Mouse (Mus musculus): ENCODE measurements at regions not wholly inside any gene's neighbourhood (a gene's known extent, or its start where the extent isn't known, plus 50 kb on each side); places are given as distances from the start of the nearest gene placed in this dataset.

DNA sequence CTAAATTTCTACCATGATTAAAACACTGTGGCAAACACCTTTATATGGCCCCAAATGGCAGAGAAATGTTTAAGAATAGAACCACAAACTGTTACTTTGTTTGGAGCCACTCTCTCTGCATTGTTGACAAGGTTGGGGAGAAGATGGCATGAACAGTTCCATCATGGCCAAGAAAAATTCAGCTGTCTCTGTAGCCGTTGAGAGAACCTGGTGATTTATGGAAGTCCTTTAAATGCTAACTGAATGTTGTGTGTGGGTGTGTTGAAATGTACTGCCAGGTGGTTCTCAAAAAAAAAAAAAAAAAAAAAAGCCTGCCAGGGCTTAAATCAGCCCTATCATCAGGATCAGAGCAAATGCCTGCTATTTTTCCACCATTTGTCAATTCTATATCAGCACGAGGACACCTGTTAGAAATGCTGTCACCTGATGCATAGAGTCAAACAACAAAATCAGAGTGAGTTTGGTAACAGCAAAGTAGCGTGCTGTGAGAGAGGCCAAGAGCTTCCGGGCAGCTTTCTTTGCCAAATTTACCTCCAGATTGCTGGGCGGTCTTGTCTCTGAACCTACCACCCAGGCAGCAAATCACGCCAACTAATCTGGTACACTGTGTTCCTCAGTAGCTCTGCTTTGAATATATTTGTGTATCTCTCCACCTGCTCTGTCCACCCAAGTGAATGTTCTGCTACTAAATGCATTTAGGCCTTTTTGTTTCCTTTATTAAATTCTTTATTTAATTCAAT is 536.5 kb downstream of the Btbd3 start:
- no peak overlapping the region for H3K27ac ChIP-seq (ENCODE audit: low read depth, low read length)
- no peaks in the 10 kb centered on the region for H3K36me3 ChIP-seq (ENCODE audit: control insufficient read depth, insufficient read depth, low read length)
- ATAC-seq (ENCODE audit: low FRiP score, low TSS enrichment), result no peak
- no peak overlapping the region for H3K4me3 ChIP-seq (ENCODE audit: low read length)
- no peaks in the 10 kb centered on the region for H3K4me1 ChIP-seq (ENCODE audit: control insufficient read depth, insufficient read depth, low read length)
- 73% methylated on average over 6 of the region's 6 CpGs for WGBS
- no peak overlapping the region for H3K9ac ChIP-seq (ENCODE audit: low read depth, low read length)
- H3K9me3 ChIP-seq (ENCODE audit: control insufficient read depth, low read length), result no peaks in the 10 kb centered on the region
- no peak overlapping the region for H3K4me2 ChIP-seq (replicated peaks; ENCODE audit: low read depth, low read length)
- no peaks in the 10 kb centered on the region for H3K27me3 ChIP-seq (ENCODE audit: control insufficient read depth, insufficient read depth, low read length)

DNA sequence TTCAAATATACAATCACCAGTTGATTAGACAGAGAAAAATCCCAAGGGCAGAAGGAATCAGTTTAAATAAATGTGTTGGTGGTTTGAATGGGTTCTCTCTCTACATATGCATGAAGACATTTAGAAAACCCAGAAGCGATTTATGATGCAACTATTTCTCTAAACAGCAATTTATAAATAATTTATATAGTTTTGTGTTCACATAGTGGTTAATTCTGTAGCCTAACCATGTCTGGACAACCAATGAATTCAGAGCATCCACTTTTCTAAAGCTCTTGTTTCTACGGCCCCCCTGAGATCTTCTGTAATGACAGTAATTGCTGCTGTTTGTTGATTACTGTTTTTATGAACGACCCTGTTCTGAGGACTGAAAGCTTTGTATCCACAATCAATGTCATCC is 549.8 kb downstream of the Btbd3 start:
- H3K9ac ChIP-seq (ENCODE audit: low read depth, low read length), result no peak overlapping the region
- no peaks in the 10 kb centered on the region for H3K4me1 ChIP-seq (ENCODE audit: control insufficient read depth, insufficient read depth, low read length)
- no peak overlapping the region for H3K4me3 ChIP-seq (ENCODE audit: low read length)
- no peaks in the 10 kb centered on the region for H3K27me3 ChIP-seq (ENCODE audit: control insufficient read depth, insufficient read depth, low read length)
- H3K9me3 ChIP-seq (ENCODE audit: control insufficient read depth, low read length), result no peaks in the 10 kb centered on the region
- no peak overlapping the region for H3K4me2 ChIP-seq (replicated peaks; ENCODE audit: low read depth, low read length)
- H3K36me3 ChIP-seq (ENCODE audit: control insufficient read depth, insufficient read depth, low read length), result no peaks in the 10 kb centered on the region
- 78% methylated on average over 3 of the region's 3 CpGs for WGBS
- H3K27ac ChIP-seq (ENCODE audit: low read depth, low read length), result no peak overlapping the region
- no peak for ATAC-seq (ENCODE audit: low FRiP score, low TSS enrichment)

DNA sequence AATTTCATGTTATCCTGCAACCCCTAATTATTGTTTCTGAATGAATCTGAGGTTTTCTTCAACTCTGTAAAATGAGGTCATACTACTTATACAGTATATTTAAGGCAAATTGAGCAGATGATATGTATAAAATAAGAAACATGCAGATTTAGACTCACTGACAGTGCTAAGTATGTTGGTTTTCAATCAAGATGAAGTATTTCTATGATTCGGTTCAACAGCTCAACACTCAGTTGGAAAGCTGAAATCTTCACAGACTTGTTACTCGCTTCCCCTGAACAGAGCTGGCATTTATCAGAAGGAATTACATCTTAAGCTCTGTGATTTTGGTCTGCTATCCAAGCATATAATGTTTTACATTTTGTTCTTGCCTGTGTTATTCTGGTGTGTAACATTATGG is 553.4 kb downstream of the Btbd3 start:
- Histone ChIP-seq H3K9me3 (ENCODE audit: control insufficient read depth, low read length) (no peaks in the 10 kb centered on the region), H3K4me3 (ENCODE audit: low read length) (no peak overlapping the region), H3K4me2 (replicated peaks; ENCODE audit: low read depth, low read length) (no peak overlapping the region), H3K36me3 (ENCODE audit: control insufficient read depth, insufficient read depth, low read length) (no peaks in the 10 kb centered on the region), H3K27ac (ENCODE audit: low read depth, low read length) (no peak overlapping the region), H3K4me1 (ENCODE audit: control insufficient read depth, insufficient read depth, low read length) (no peaks in the 10 kb centered on the region), H3K27me3 (ENCODE audit: control insufficient read depth, insufficient read depth, low read length) (no peaks in the 10 kb centered on the region), H3K9ac (ENCODE audit: low read depth, low read length) (no peak overlapping the region)
- whole genome bisulfite sequencing, result 94% methylated on average over 2 of the region's 2 CpGs
- no peak for ATAC-seq (ENCODE audit: low FRiP score, low TSS enrichment)

DNA sequence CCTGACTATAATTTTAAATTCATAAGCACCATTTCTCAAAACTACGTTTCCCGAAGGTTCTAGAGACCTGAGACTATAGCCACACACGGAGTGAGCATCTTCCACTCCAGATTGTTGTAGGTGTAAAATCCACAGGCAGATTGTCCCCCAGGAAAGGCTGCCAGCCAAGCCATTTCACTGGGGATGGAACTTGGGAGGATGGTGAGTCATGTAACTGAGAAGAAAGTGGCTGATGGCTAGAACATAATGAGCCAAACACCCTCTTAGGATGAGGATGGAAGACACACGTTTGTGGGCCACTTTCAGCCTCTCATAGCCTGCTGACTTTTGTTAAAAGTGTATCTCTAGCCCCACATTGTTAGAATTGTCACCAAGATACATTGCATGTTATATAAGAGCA is 564.1 kb downstream of the Btbd3 start:
- Histone ChIP-seq H3K36me3 (ENCODE audit: control insufficient read depth, insufficient read depth, low read length) (no peaks in the 10 kb centered on the region), H3K27ac (ENCODE audit: low read depth, low read length) (no peak overlapping the region), H3K27me3 (ENCODE audit: control insufficient read depth, insufficient read depth, low read length) (no peaks in the 10 kb centered on the region), H3K4me2 (replicated peaks; ENCODE audit: low read depth, low read length) (no peak overlapping the region), H3K4me3 (ENCODE audit: low read length) (no peak overlapping the region), H3K9ac (ENCODE audit: low read depth, low read length) (no peak overlapping the region), H3K9me3 (ENCODE audit: control insufficient read depth, low read length) (no peaks in the 10 kb centered on the region), H3K4me1 (ENCODE audit: control insufficient read depth, insufficient read depth, low read length) (no peaks in the 10 kb centered on the region)
- 81% methylated on average over 4 of the region's 4 CpGs for WGBS
- no peak for ATAC-seq (ENCODE audit: low FRiP score, low TSS enrichment)

DNA sequence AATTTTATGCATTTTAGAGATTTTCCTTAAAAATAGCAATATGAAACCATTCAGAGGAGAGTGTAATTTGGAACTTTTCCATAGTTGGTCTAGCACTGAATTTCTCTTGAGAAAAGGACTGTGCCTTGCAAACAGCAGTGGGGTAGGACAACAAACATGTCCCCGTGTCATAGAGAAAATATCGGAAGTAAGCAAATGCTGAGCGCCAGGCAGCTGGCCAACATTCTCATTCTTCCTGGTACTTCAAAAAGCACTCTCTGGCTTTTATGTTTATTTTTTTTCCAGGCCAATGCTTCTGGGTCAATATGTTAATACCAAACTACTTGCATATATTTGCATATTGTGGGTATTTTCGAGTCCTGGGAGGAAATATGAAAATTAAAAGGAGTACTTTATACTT is 568.5 kb downstream of the Btbd3 start:
- no peak overlapping the region for H3K27ac ChIP-seq (ENCODE audit: low read depth, low read length)
- no peak overlapping the region for H3K4me2 ChIP-seq (replicated peaks; ENCODE audit: low read depth, low read length)
- H3K9me3 ChIP-seq (ENCODE audit: control insufficient read depth, low read length), result no peaks in the 10 kb centered on the region
- H3K9ac ChIP-seq (ENCODE audit: low read depth, low read length), result no peak overlapping the region
- H3K4me3 ChIP-seq (ENCODE audit: low read length), result no peak overlapping the region
- no peaks in the 10 kb centered on the region for H3K27me3 ChIP-seq (ENCODE audit: control insufficient read depth, insufficient read depth, low read length)
- no peaks in the 10 kb centered on the region for H3K4me1 ChIP-seq (ENCODE audit: control insufficient read depth, insufficient read depth, low read length)
- H3K36me3 ChIP-seq (ENCODE audit: control insufficient read depth, insufficient read depth, low read length), result no peaks in the 10 kb centered on the region
- 88% methylated on average over 4 of the region's 4 CpGs for WGBS
- no peak for ATAC-seq (ENCODE audit: low FRiP score, low TSS enrichment)

DNA sequence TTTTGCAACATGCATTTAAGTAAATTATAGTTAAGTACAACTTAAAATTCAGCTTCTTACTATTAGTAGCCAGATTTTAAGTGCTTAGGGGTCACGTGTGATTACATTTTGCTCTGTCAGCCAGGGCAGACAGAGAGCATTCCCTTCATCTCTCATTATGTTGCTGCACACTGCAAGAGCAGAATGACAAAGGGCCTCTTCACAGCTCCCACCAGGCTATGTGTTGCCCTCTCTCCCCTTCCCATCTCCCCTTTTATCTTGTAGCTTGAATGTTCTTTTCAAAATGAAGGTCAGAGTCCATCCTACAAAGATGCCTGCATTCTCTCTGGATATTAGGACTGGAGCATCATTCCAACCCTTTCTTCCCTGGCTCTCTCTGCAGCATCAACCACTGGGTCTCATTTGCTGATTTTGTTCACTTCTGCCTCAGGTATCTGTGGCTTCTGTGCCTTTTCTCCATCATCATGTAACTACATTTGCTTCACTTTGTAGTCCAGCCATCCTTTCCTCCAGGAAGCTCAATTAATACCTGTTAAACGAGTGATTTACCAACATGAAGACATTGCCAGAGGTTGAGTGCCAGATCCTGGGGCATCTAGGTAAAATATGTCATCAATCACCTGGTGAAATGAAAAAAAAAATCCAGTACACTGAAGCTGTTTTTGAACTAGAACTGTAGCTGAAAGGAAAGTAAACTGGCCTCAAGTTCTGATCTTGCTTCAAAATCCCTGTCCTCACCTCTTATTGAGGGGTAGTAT is 571.6 kb downstream of the Btbd3 start:
- H3K27ac ChIP-seq (ENCODE audit: low read depth, low read length), result no peak overlapping the region
- no peaks in the 10 kb centered on the region for H3K36me3 ChIP-seq (ENCODE audit: control insufficient read depth, insufficient read depth, low read length)
- WGBS, result 75% methylated on average over 2 of the region's 2 CpGs
- H3K4me1 ChIP-seq (ENCODE audit: control insufficient read depth, insufficient read depth, low read length), result no peaks in the 10 kb centered on the region
- H3K4me2 ChIP-seq (replicated peaks; ENCODE audit: low read depth, low read length), result no peak overlapping the region
- ATAC-seq (ENCODE audit: low FRiP score, low TSS enrichment), result no peak
- no peak overlapping the region for H3K4me3 ChIP-seq (ENCODE audit: low read length)
- no peaks in the 10 kb centered on the region for H3K9me3 ChIP-seq (ENCODE audit: control insufficient read depth, low read length)
- H3K9ac ChIP-seq (ENCODE audit: low read depth, low read length), result no peak overlapping the region
- no peaks in the 10 kb centered on the region for H3K27me3 ChIP-seq (ENCODE audit: control insufficient read depth, insufficient read depth, low read length)

DNA sequence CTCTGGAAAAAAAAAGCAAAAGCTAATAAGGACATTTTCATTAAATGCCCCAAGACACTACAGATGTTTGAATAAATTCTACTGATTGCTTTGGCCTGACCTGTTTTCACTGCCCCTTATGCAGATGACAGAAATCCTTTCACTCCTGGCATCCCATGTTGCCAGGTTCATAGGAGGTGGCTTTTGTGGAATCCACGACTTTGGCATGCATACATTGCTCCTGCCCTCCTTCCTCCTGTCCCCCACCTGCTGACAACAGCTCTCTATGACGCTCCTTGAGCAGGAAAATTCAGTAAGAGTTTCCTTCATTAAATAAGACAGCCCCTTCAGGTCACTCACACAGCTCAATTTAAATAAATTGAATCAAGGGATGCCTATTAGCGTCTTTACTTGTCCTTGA is 582.5 kb downstream of the Btbd3 start:
- no peak overlapping the region for H3K27ac ChIP-seq (ENCODE audit: low read depth, low read length)
- H3K9ac ChIP-seq (ENCODE audit: low read depth, low read length), result no peak overlapping the region
- H3K4me2 ChIP-seq (replicated peaks; ENCODE audit: low read depth, low read length), result no peak overlapping the region
- H3K9me3 ChIP-seq (ENCODE audit: control insufficient read depth, low read length), result no peaks in the 10 kb centered on the region
- WGBS, result 70% methylated on average over 3 of the region's 3 CpGs
- no peaks in the 10 kb centered on the region for H3K4me1 ChIP-seq (ENCODE audit: control insufficient read depth, insufficient read depth, low read length)
- no peaks in the 10 kb centered on the region for H3K36me3 ChIP-seq (ENCODE audit: control insufficient read depth, insufficient read depth, low read length)
- H3K4me3 ChIP-seq (ENCODE audit: low read length), result no peak overlapping the region
- no peak for ATAC-seq (ENCODE audit: low FRiP score, low TSS enrichment)
- no peaks in the 10 kb centered on the region for H3K27me3 ChIP-seq (ENCODE audit: control insufficient read depth, insufficient read depth, low read length)

DNA sequence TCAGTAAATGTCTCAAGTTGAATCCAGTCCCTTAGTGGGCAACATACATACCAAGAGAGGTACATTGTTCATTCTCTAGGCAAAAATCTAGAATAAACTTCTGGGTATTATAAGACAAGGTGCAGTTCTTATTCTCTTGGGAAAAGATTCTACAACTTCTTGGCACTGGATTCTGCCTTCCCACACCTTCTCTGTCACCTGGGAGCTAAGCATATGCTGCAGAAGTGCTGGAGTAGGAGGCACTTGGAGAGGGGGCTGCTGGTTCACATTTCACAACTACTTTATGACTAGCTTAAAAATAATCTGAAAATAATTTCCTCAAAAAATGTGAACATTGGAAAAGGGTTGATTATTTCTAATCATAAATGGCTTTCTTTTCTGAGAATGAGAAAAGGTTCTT is 602.8 kb downstream of the Btbd3 start:
- Histone ChIP-seq H3K27me3 (ENCODE audit: control insufficient read depth, insufficient read depth, low read length) (no peaks in the 10 kb centered on the region), H3K36me3 (ENCODE audit: control insufficient read depth, insufficient read depth, low read length) (no peaks in the 10 kb centered on the region), H3K4me3 (ENCODE audit: low read length) (no peak overlapping the region), H3K9me3 (ENCODE audit: control insufficient read depth, low read length) (no peaks in the 10 kb centered on the region; the same call in 1 of the 2 replicates), H3K27ac (ENCODE audit: low read depth, low read length) (no peak overlapping the region), H3K4me1 (ENCODE audit: control insufficient read depth, insufficient read depth, low read length) (no peaks in the 10 kb centered on the region), H3K9ac (ENCODE audit: low read depth, low read length) (no peak overlapping the region), H3K4me2 (replicated peaks; ENCODE audit: low read depth, low read length) (no peak overlapping the region)
- no peak for ATAC-seq (ENCODE audit: low FRiP score, low TSS enrichment)

DNA sequence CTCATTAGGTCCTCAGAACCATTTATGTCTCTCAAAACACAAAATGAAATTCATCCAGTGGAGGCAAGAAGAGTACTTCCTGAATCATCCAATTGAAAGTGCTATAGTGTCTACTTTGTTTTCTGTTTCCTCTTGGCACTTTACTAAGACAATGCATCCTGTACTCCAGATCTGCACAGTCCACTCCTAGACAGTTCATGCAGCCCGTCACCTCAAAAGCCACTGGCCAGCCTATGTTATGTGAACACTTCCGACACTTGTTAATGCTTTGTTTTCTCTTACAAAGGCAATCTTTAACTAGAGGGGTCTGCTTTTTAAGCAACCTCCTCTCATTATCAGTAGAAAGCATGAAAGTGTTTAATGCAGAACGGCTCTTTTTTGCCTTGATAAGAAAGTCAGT is 597.1 kb upstream of the Sptlc3 start:
- H3K4me3 ChIP-seq (ENCODE audit: low read length), result no peak overlapping the region
- no peaks in the 10 kb centered on the region for H3K4me1 ChIP-seq (ENCODE audit: control insufficient read depth, insufficient read depth, low read length)
- WGBS, result 78% methylated on average over 3 of the region's 3 CpGs
- no peak overlapping the region for H3K9ac ChIP-seq (ENCODE audit: low read depth, low read length)
- H3K27me3 ChIP-seq (ENCODE audit: control insufficient read depth, insufficient read depth, low read length), result no peaks in the 10 kb centered on the region
- no peak overlapping the region for H3K4me2 ChIP-seq (replicated peaks; ENCODE audit: low read depth, low read length)
- H3K9me3 ChIP-seq (ENCODE audit: control insufficient read depth, low read length), result no peaks in the 10 kb centered on the region
- H3K36me3 ChIP-seq (ENCODE audit: control insufficient read depth, insufficient read depth, low read length), result no peaks in the 10 kb centered on the region
- H3K27ac ChIP-seq (ENCODE audit: low read depth, low read length), result no peak overlapping the region
- ATAC-seq (ENCODE audit: low FRiP score, low TSS enrichment), result no peak

Measured in kidney, embryonic 14.5 days (tissue).